Mouse (Mus musculus): ENCODE data around the gene Higd1a. TPM values are rescaled to one million over a fixed set of nuclear protein-coding genes. Genes with fewer than 3 reads are reported as not detected.

The Higd1a gene
- polyA plus RNA-seq, 1 experiment: 45.9 TPM

DNA sequence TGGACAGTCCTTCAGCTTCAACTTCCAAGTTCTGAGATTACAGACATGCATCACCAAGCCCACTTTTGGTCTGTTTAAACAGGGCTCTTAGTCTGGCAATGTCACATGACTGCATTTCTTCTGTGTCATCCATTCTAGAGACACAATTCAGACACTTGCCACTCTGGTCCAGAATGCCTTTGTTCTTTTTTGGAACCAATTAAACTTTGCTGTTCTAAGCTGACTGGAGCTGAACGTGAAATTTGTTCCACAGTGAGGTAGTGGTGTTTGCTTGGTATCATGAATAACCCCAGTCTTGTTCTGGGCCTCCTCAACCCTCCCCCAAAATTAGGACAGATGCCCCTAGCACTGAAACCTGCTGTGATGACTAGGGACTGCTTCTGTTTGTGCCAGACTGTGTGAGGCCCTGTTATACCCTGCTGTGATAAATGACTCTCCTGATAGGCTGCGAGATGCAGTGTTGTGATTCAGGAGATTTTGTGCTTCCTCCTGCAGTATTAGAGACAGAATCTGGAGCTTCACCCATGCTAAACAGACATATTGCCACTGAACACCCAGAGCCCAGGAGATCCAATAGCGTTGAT is 7.4 kb upstream of the Higd1a start:
- H3K27ac ChIP-seq (ENCODE audit: insufficient read depth, low read depth, low read length): no peak overlapping the region
- H3K4me1 ChIP-seq (ENCODE audit: control insufficient read depth, insufficient read depth, low read length): no peaks in the 10 kb centered on the region
- H3K4me3 ChIP-seq (ENCODE audit: insufficient read depth, low read length): no peak overlapping the region
- TF ChIP-seq CTCF (IDR thresholded peaks at IDR 0.05; ENCODE audit: low read depth, low read length) (no peak), POLR2A (IDR thresholded peaks at IDR 0.05; ENCODE audit: borderline replicate concordance, low read depth, low read length) (no peak)

DNA sequence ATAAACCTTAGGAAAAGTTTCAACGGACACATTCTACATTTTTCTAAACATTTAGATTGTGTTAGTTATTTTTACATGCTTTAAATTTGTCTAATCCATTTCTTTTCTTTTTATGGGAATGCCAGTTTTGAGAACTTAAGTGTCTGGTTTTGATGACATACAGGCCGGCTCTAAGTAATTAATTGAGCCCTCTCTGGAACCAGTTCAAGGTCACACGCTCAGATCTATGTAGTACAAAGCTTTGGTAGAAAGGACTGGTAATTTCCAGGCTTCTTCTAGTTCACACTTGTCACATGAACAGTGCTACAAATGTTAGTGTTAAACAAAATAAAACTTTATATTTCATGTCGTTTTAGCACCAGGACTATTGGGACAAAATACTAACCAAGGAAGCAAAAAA is 6.7 kb upstream of the Higd1a start:
- no peaks in the 10 kb centered on the region for H3K4me1 ChIP-seq (ENCODE audit: control insufficient read depth, insufficient read depth, low read length)
- TF ChIP-seq POLR2A (IDR thresholded peaks at IDR 0.05; ENCODE audit: borderline replicate concordance, low read depth, low read length) (no peak), CTCF (IDR thresholded peaks at IDR 0.05; ENCODE audit: low read depth, low read length) (no peak)
- no peak overlapping the region for H3K4me3 ChIP-seq (ENCODE audit: insufficient read depth, low read length)
- H3K27ac ChIP-seq (ENCODE audit: insufficient read depth, low read depth, low read length): no peak overlapping the region

DNA sequence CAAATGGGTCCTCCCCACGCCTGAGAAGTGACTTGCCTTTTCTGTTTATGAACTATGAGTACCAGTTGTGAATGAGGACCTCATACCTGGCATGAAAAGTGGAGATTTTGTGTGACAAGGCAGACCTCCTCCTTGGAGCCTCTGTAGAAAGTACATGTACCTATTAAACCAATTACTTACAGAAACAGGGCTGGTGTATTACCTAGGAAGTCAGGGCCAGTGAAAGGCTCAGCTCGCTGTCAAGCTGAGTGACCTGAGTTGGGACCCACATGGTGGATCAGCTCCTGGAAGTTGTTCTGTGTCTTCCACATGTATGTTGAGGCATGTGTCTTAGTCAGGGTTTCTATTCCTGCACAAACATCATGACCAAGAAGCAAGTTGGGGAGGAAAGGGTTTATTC is 2.8 kb upstream of the Higd1a start:
- TF ChIP-seq CTCF (IDR thresholded peaks at IDR 0.05; ENCODE audit: low read depth, low read length) (no peak), POLR2A (IDR thresholded peaks at IDR 0.05; ENCODE audit: borderline replicate concordance, low read depth, low read length) (no peak)
- Histone ChIP-seq H3K27ac (ENCODE audit: insufficient read depth, low read depth, low read length) (no peak overlapping the region), H3K4me1 (ENCODE audit: control insufficient read depth, insufficient read depth, low read length) (peaks cover 4% of the 10 kb centered on the region), H3K4me3 (ENCODE audit: insufficient read depth, low read length) (no peak overlapping the region)

DNA sequence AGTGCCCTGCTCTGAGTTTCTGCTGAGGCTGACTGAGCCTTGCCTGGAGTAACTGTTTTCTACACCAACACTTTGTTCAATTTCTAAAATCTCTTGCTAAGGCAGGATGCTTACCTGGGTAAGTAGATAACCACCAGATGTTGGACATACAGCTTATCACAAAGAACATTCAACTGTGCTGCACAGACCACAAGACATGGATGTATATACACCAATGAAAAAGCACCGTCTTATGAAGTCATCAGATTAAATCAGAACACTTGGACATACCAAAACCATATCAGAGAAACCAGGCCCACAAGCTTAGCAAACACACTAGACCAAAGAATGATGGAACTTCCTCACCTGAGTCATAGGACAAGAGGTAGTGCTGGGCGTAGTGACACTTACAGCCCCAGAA is 1.2 kb upstream of the Higd1a start:
- Histone ChIP-seq H3K4me1 (ENCODE audit: control insufficient read depth, insufficient read depth, low read length) (peaks cover 8% of the 10 kb centered on the region), H3K27ac (ENCODE audit: insufficient read depth, low read depth, low read length) (no peak overlapping the region), H3K4me3 (ENCODE audit: insufficient read depth, low read length) (no peak overlapping the region)
- TF ChIP-seq CTCF (IDR thresholded peaks at IDR 0.05; ENCODE audit: low read depth, low read length) (no peak), POLR2A (IDR thresholded peaks at IDR 0.05; ENCODE audit: borderline replicate concordance, low read depth, low read length) (no peak)

DNA sequence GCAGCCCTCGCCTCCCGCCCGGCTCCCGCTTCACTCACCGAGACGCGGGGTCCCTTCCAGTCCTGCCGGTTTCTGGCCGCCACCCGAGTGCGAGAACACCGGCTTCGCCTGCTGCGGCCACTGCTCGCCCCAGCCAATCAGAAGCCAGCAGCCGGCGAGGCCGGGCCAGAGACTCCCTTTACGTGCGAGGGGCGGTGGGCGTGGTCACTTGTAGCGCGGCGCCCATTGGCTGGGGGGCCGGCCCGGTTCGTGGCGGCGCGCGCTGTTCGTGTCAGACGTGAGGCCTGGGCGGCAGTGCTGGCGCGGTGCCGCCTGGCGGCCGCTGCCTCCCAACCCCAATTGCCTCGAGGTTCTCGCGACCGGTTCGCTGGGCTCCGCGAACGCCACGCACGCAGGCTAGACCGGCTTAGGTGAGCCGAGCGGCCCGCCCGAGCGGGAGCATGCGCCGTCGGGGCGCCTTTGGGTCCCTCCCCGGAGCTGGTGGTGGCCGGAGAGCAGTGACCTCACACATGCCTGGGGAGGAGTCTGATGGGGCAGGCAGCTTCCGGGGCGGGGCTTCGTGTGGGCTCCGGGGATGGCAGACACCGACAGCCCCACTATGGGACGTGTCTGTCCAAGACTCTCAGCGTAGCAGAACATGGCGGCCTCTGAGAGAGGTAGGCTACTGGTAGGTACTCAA is 549 bp downstream of the Higd1a start:
- H3K27ac ChIP-seq (ENCODE audit: insufficient read depth, low read depth, low read length): peak overlapping the region; percentile 83
- TF ChIP-seq POLR2A (IDR thresholded peaks at IDR 0.05; ENCODE audit: borderline replicate concordance, low read depth, low read length): peak; percentile 79; the same call in 1 of the 2 replicates
- TF ChIP-seq CTCF (IDR thresholded peaks at IDR 0.05; ENCODE audit: low read depth, low read length): no peak
- peaks cover 11% of the 10 kb centered on the region for H3K4me1 ChIP-seq (ENCODE audit: control insufficient read depth, insufficient read depth, low read length)
- peak overlapping the region; percentile 89 for H3K4me3 ChIP-seq (ENCODE audit: insufficient read depth, low read length)

DNA sequence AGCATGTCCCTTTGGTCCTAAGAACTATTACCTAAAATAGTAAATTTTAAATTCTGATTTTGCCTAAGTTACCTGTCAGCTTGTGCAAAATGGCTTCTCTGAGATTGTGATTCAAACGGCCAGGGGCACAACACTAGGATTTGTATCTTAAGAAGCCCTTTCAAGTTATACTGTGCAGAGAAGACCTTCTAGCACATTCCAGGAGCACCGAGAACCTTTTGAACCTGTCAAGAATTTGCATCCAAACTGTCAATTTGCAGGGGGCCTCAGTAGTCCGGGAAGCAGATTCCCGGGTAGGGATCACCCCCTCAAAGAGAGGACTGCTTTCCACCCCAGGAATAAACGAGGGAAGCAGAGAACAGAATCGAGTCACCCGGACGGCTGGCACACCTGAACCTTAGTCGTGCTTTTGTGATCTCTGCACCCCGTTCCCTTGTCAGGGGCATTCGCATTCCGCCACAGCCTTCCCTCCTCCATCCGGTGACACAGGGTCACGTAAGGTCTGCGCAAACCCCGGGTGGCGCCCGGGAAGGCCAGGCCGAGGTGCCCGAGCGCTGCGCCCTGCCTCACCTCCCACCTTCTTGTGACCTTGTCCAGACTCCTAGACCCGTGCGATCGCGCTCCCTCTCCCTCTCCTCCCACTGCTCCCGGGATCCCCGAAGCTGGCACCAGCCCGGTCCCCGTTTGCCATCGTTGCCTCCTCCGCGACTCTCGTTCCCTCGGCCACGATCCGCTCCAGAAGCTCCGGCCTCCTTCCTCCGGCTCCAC is 1.3 kb downstream of the Higd1a start:
- no peak for TF ChIP-seq CTCF (IDR thresholded peaks at IDR 0.05; ENCODE audit: low read depth, low read length)
- TF ChIP-seq POLR2A (IDR thresholded peaks at IDR 0.05; ENCODE audit: borderline replicate concordance, low read depth, low read length): no peak
- Histone ChIP-seq H3K4me3 (ENCODE audit: insufficient read depth, low read length) (peak overlapping the region; percentile 89), H3K27ac (ENCODE audit: insufficient read depth, low read depth, low read length) (no peak overlapping the region), H3K4me1 (ENCODE audit: control insufficient read depth, insufficient read depth, low read length) (peaks cover 11% of the 10 kb centered on the region)

DNA sequence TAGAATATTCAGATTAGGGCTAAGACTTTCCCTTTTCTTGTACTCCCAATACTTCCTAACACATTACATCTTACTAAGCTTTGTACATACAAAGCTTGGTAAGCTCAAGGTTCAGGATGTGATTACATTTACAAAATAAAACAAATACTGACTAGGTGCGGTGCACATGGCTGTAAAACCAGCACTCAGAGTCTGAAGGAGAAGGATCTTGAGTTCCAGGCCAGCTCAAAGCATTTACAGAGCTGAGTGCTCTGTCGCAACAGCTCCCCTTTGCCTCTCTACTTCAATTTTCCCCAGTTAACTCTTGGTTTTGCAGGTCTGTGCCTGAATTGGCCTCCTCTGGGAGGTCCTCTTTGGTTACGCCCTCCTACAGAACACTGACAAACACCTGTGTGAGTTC is 3.9 kb downstream of the Higd1a start:
- H3K27ac ChIP-seq (ENCODE audit: insufficient read depth, low read depth, low read length): no peak overlapping the region
- H3K4me3 ChIP-seq (ENCODE audit: insufficient read depth, low read length): no peak overlapping the region
- H3K4me1 ChIP-seq (ENCODE audit: control insufficient read depth, insufficient read depth, low read length): peaks cover 11% of the 10 kb centered on the region
- TF ChIP-seq POLR2A (IDR thresholded peaks at IDR 0.05; ENCODE audit: borderline replicate concordance, low read depth, low read length): no peak
- no peak for TF ChIP-seq CTCF (IDR thresholded peaks at IDR 0.05; ENCODE audit: low read depth, low read length)

DNA sequence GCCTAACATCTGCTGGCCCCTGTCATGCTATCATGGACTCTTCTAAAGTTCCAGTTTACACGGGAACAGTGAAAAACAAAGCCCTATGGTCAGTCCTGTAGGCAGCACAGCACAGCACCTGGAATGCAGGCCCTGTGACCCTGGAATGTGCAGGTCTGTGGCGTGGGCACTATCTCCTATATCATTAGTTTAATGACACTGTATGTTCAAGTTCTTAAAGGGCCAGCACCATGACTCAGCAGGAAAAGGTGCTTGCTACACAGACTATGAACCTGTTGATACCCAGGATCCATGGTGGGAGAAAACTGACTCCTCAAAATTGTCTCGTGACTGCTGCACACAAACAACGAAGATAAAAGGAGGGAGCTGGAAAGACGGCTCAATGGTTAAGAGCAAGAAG is 10.3 kb downstream of the Higd1a start:
- no peak overlapping the region for H3K4me3 ChIP-seq (ENCODE audit: insufficient read depth, low read length)
- TF ChIP-seq POLR2A (IDR thresholded peaks at IDR 0.05; ENCODE audit: borderline replicate concordance, low read depth, low read length): no peak
- no peak for TF ChIP-seq CTCF (IDR thresholded peaks at IDR 0.05; ENCODE audit: low read depth, low read length)
- H3K4me1 ChIP-seq (ENCODE audit: control insufficient read depth, insufficient read depth, low read length): 0 out of 2 replicates have a peak, but pooled peaks cover 3% of the 10 kb centered on the region
- H3K27ac ChIP-seq (ENCODE audit: insufficient read depth, low read depth, low read length): no peak overlapping the region

DNA sequence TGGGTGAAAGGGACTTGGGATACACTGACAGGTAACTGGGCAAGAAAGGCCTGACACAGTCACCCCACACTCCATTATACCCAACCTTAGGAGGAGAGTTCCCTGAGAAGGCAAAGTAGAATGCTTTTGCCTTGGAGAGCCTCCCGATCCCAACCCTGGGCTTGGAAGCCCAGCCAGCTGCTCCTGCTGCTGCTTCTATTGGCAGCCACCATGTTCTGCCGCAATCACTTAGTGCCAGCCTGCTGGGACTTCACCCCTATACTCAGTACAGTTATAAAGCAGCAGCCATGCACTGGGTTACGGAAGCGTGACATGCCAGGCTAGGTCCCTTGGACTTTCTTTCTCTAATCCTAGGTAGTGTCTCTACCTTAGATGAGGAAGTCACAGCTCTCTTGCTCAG is 11.0 kb downstream of the Higd1a start:
- H3K4me1 ChIP-seq (ENCODE audit: control insufficient read depth, insufficient read depth, low read length): 0 out of 2 replicates have a peak, but pooled peaks cover 3% of the 10 kb centered on the region
- H3K4me3 ChIP-seq (ENCODE audit: insufficient read depth, low read length): no peak overlapping the region
- TF ChIP-seq CTCF (IDR thresholded peaks at IDR 0.05; ENCODE audit: low read depth, low read length) (no peak), POLR2A (IDR thresholded peaks at IDR 0.05; ENCODE audit: borderline replicate concordance, low read depth, low read length) (no peak)
- no peak overlapping the region for H3K27ac ChIP-seq (ENCODE audit: insufficient read depth, low read depth, low read length)

Measured in bone marrow macrophage, adult 2 months (primary cell).